Mouse (Mus musculus) small intestine, adult 2 months (tissue): Measurements from ENCODE around the gene Kpnb1.

Experiments used
- CTCF ChIP-seq: fragments of 200-500 bp; IDR thresholded peaks from 2 replicates; pipeline ENCODE4 v1.5.1; 2012; ENCODE audit warnings: low read depth, mild to moderate bottlenecking, control low read depth, inconsistent platforms, low read length, moderate library complexity, mixed read lengths; ENCODE audit not compliant: insufficient replicate concordance, insufficient read length; ENCODE audit errors: extremely low read depth
- POLR2A ChIP-seq: fragments of 200-500 bp; IDR thresholded peaks from 2 replicates; pipeline ENCODE4 v1.6.1; 2012; ENCODE audit warnings: low read depth, mild to moderate bottlenecking, control low read depth, inconsistent platforms, low read length, moderate library complexity

- TF ChIP-seq CTCF (no peak), POLR2A (no peak)
These were observed 1.6 kb upstream of the Kpnb1 start for GRCm38 (mm10) chr11:97189231-97189630.
